Mouse (Mus musculus) forebrain, postnatal 0 days (tissue): ENCODE measurements around the gene Tjp3. TPM values are rescaled to one million over a fixed set of nuclear protein-coding genes. Genes with fewer than 3 reads are reported as not detected.

ENCODE experiments used
- ATAC-seq: fragments of 200-750 bp; cut with Nextera tagmentation; 2 replicates; pipeline ENCODE4 v1.8.0; 2017; ENCODE audit warnings: mild to moderate bottlenecking, moderate library complexity
- DNase-seq: peaks from one replicate; pipeline ENCODE4 v3.0.0-alpha.2; 2015
- H3K27ac ChIP-seq: fragments of 300-500 bp; sonication (generic); 2 replicates; pipeline ENCODE4 v1.5.1; 2014; ENCODE audit warnings: low read depth, mild to moderate bottlenecking, antibody characterized with exemption, low read length, moderate library complexity, mixed read lengths
- H3K27me3 ChIP-seq: fragments of 300-500 bp; sonication (generic); 2 replicates; pipeline ENCODE4 v1.6.1; 2014; ENCODE audit warnings: mild to moderate bottlenecking, low read length, mixed read lengths; ENCODE audit not compliant: insufficient read depth
- H3K36me3 ChIP-seq: fragments of 300-500 bp; sonication (generic); 2 replicates; pipeline ENCODE4 v1.6.1; 2014; ENCODE audit warnings: mild to moderate bottlenecking, moderate library complexity; ENCODE audit not compliant: insufficient read depth
- H3K4me1 ChIP-seq: fragments of 300-500 bp; sonication (generic); 2 replicates; pipeline ENCODE4 v1.6.1; 2014; ENCODE audit warnings: antibody characterized with exemption; ENCODE audit not compliant: insufficient read depth
- H3K4me2 ChIP-seq: fragments of 300-500 bp; sonication (generic); 2 replicates; pipeline ENCODE4 v1.6.1; 2014; ENCODE audit warnings: low read depth, mild to moderate bottlenecking, moderate library complexity
- H3K4me3 ChIP-seq: fragments of 300-500 bp; sonication (generic); 2 replicates; pipeline ENCODE4 v1.5.1; 2014; ENCODE audit warnings: low read depth, low read length, mixed read lengths
- H3K9ac ChIP-seq: fragments of 300-500 bp; sonication (generic); 2 replicates; pipeline ENCODE4 v1.6.1; 2014; ENCODE audit warnings: mild to moderate bottlenecking
- H3K9me3 ChIP-seq: fragments of 300-500 bp; sonication (generic); 2 replicates; pipeline ENCODE4 v1.6.1; 2016; ENCODE audit warnings: low read length
- CTCF ChIP-seq: sonication (generic); IDR thresholded peaks from 2 replicates; pipeline ENCODE4 v1.5.1; 2016; ENCODE audit warnings: antibody characterized with exemption, control low read depth, low read depth
- WGBS: fragments of 180-500 bp; shearing (Covaris S2); extraction: QIAGEN DNeasy Blood & Tissue Kit; methylation state at CpG from one replicate; pipeline ENCODE4 v1.1.7; 2014; 5-methylcytosine and 5-hydroxymethylcytosine counted together
- polyA plus RNA-seq: library from polyadenylated mRNA; unstranded; fragments of >200 nt; fragmentation: Nextera tagmentation; extraction: Ambion mirVana; gene quantifications from 2 replicates; pipeline ENCODE4 v1.2.1, GENCODE M21; 2015
- total RNA-seq: library from RNA; depleted of rRNA; stranded (reverse); fragments of >200 nt; gene quantifications from 2 replicates; pipeline ENCODE4 v1.2.3, GENCODE M21; 2014

The Tjp3 gene
- total and polyA plus RNA-seq, 2 experiments from 2014 or later: 5.7 to 8.5 TPM

DNA sequence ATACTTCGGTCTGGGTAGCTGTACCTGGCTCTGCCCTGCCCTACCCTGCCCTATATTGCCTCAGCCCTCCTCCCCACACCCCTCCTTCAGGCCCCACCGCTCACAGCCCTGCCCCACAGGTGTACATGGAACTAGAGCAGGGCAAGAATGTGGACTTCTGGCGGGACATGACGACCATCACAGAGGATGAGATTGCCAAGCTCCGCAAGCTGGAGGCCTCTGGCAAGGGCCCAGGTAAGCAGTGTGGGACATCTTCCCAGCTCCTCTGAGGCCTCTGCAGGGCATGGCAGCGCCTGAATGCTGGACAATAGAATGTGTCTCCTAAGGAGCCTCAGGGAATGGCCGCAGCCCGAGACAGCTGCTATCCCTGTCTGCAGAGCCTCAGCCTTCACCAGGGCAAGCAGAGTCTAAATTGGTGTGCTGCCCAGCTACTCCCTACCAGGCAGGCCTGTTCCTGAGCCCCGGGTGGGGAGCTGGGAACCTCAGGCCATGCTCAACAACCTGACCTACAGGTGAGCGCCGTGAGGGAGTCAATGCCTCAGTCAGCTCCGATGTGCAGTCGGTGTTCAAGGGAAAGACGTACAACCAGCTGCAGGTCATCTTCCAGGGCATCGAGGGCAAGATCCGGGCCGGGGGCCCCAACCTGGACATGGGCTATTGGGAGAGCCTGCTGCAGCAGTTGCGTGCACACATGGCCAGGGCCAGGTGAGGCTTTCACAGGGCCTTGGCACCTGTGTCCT lies 32.6 kb upstream of the Tjp3 start:
- Histone ChIP-seq H3K4me3 (no peak overlapping the region), H3K9me3 (no peaks in the 10 kb centered on the region), H3K9ac (no peak overlapping the region), H3K27me3 (no peaks in the 10 kb centered on the region), H3K4me1 (0 out of 2 replicates have a peak, but pooled peaks cover 5% of the 10 kb centered on the region), H3K27ac (no peak overlapping the region), H3K4me2 (no peak overlapping the region), H3K36me3 (peaks cover 54% of the 10 kb centered on the region)
- ATAC-seq: no peak
- TF ChIP-seq CTCF: no peak
- WGBS: 94% methylated on average over 18 of the region's 18 CpGs
- no peak for DNase-seq

GRCm38 (mm10) chr10:81323141-81323775 lies 31.9 kb upstream of the Tjp3 start:
- ATAC-seq (no peak), DNase-seq (no peak)
- H3K9ac ChIP-seq: no peak overlapping the region
- 94% methylated on average over 23 of the region's 23 CpGs for WGBS
- H3K36me3 ChIP-seq: peaks cover 61% of the 10 kb centered on the region
- no peak for TF ChIP-seq CTCF
- H3K4me3 ChIP-seq: no peak overlapping the region
- H3K27ac ChIP-seq: no peak overlapping the region
- H3K9me3 ChIP-seq: no peaks in the 10 kb centered on the region
- no peak overlapping the region for H3K4me2 ChIP-seq
- H3K4me1 ChIP-seq: 0 out of 2 replicates have a peak, but pooled peaks cover 5% of the 10 kb centered on the region
- no peaks in the 10 kb centered on the region for H3K27me3 ChIP-seq

GRCm38 (mm10) chr10:81322444-81322843 lies 31.1 kb upstream of the Tjp3 start:
- 92% methylated on average over 27 of the region's 27 CpGs for WGBS
- 0 out of 2 replicates have a peak, but pooled peaks cover 5% of the 10 kb centered on the region for H3K4me1 ChIP-seq

GRCm38 (mm10) chr10:81321436-81321835 lies 30.1 kb upstream of the Tjp3 start:
- WGBS: 5% methylated on average over 20 of the region's 20 CpGs
- DNase-seq (no peak), ATAC-seq (no peak)
- Histone ChIP-seq H3K27ac (peak overlapping the region; percentile 96), H3K27me3 (no peaks in the 10 kb centered on the region), H3K36me3 (peaks cover 66% of the 10 kb centered on the region), H3K4me3 (peak overlapping the region; percentile 82), H3K4me1 (0 out of 2 replicates have a peak, but pooled peaks cover 5% of the 10 kb centered on the region), H3K9me3 (no peaks in the 10 kb centered on the region), H3K4me2 (peak overlapping the region; percentile 88), H3K9ac (peak overlapping the region; percentile 79)
- no peak for TF ChIP-seq CTCF

More at GRCm38 (mm10) chr10:81322444-81322843, 31.1 kb upstream of the Tjp3 start:
- Histone ChIP-seq H3K4me2 (no peak overlapping the region), H3K36me3 (peaks cover 66% of the 10 kb centered on the region), H3K9me3 (no peaks in the 10 kb centered on the region), H3K27ac (no peak overlapping the region), H3K4me3 (no peak overlapping the region), H3K9ac (no peak overlapping the region), H3K27me3 (no peaks in the 10 kb centered on the region)
- no peak for DNase-seq
- TF ChIP-seq CTCF: no peak
- no peak for ATAC-seq

DNA sequence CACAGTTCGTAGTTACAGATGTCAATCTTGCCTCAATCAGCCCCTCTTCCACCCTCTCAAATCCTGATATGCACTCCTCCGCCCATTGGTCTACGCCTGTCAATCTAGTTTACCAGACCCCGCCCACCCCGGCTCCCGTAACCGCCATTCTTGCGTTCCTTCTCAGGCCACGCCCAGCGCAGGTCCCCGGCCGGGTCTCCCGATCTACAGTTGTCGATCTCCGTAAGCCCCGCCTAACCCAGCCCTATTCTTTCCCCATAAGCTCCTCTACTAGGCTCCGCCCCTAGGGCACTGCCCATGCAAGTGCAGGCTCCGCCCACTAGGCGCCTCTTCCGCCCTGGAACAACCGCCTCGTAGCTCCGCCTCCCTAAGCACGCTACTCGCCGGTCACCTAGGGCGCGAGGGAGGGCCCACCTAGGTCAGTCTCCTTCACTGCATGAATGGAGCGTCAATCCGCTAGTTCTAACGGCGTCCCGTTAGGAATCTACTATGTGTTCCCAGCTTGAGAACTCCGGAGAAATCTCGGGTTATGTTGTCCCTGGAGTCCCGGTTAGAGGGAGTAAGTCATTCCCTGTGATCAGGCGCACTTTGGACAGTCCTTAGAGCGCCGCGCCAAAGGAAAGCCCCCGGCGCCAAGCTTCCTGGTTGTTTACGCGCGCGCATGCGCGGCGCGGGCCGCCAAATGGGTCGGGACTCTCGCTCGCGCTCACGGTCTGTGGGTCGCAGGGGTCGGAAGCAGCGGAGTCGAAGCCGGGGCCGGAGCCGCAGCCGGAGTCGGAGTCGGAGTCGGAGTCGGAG lies 29.4 kb upstream of the Tjp3 start, which contains the start of gene Cactin:
Gene Cactin (plus strand): TSS at position 554 of the 798 bp plus-strand sequence.
- under 1% methylated on average over 64 of the region's 68 CpGs for WGBS
- DNase-seq (peak; percentile 100), ATAC-seq (peak; percentile 94)
- no peaks in the 10 kb centered on the region for H3K9me3 ChIP-seq
- peak within 1 kb of the TSS; percentile 88 for H3K4me2 ChIP-seq
- peak; percentile 63 for TF ChIP-seq CTCF
- H3K9ac ChIP-seq: peak within 1 kb of the TSS; percentile 79
- no peaks in the 10 kb centered on the region for H3K27me3 ChIP-seq
- H3K4me1 ChIP-seq: 0 out of 2 replicates have a peak, but pooled peaks cover 5% of the 10 kb centered on the region
- peak within 1 kb of the TSS; percentile 96 for H3K27ac ChIP-seq
- peak within 1 kb of the TSS; percentile 82 for H3K4me3 ChIP-seq
- peaks cover 66% of the 10 kb centered on the region for H3K36me3 ChIP-seq

GRCm38 (mm10) chr10:81319741-81320549 lies 28.6 kb upstream of the Tjp3 start:
- ATAC-seq (peak; percentile 24), DNase-seq (no peak)
- 3% methylated on average over 38 of the region's 38 CpGs for WGBS

More at GRCm38 (mm10) chr10:81319741-81320549, 28.6 kb upstream of the Tjp3 start:
- no peaks in the 10 kb centered on the region for H3K27me3 ChIP-seq
- peak overlapping the region; percentile 88 for H3K4me2 ChIP-seq
- no peak for TF ChIP-seq CTCF
- H3K27ac ChIP-seq: peak overlapping the region; percentile 96
- 0 out of 2 replicates have a peak, but pooled peaks cover 5% of the 10 kb centered on the region for H3K4me1 ChIP-seq
- peak overlapping the region; percentile 82 for H3K4me3 ChIP-seq
- H3K9ac ChIP-seq: peak overlapping the region; percentile 79
- peaks cover 66% of the 10 kb centered on the region for H3K36me3 ChIP-seq
- H3K9me3 ChIP-seq: no peaks in the 10 kb centered on the region
